Mouse (Mus musculus): ENCODE measurements around the gene Klhl15.
A peak's percentile ranks its signal among the peaks of the same experiment; 100 is the strongest.

The Klhl15 gene

DNA sequence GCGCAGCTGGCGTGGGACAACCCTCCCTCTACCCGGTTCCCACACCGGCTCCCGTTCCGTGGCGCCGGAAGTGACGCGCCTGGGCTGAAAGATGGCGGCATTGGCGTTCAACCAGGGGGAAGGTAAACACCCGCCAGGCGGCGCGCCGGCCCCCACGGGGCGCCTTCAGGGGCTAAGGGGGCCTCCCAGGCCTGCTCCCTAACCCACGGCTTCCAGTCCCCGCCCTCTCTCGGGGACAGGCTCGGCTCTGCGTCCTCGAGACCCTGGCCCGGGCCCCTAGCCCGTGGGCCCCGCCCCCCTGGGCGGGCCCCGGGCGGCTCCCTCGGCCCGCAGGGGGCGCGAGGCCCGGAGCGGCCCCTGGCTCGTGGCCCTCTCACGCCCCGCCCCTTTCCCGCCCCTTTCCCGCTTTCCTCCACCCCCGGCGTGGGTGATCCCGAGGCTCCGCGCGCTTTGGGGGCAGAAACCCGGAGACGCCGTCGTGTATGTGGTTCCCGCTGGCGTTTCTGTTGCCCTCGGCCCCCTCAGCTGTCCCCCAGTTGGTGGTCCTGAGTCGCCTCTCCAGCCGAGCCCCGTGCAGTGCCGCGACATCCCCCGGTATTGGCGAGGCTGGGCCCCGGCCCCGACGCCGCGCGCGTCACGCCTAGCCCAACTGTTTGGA is at the start of gene Klhl15:
Gene Klhl15, plus strand, starts transcription at position 68 of the 658 bp plus-strand sequence.
- DNase-seq (ENCODE audit: low read depth): peak; percentile 76

- no peak for DNase-seq (ENCODE audit: low read depth)
These were observed 49.2 kb upstream of the Klhl15 start for GRCm38 (mm10) chrX:94185156-94185555.

DNA sequence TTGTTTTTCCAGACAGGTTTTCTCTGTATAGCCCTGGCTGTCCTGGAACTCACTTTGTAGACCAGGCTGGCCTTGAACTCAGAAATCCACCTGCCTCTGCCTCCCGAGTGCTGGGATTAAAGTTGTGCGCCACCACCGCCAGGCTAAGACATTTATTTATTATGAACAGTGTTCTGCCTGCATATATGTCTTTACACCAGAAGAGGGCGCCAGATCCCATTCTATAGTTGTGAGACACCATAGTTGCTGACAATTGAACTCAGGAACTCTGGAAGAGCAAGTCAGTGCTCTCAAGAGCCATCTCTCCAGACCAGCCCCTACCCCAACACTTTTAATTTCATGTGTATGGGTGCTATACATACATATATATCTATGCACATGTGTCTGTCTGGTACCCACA is 40.5 kb upstream of the Klhl15 start:
- DNase-seq (ENCODE audit: low read depth): peak; percentile 30

DNA sequence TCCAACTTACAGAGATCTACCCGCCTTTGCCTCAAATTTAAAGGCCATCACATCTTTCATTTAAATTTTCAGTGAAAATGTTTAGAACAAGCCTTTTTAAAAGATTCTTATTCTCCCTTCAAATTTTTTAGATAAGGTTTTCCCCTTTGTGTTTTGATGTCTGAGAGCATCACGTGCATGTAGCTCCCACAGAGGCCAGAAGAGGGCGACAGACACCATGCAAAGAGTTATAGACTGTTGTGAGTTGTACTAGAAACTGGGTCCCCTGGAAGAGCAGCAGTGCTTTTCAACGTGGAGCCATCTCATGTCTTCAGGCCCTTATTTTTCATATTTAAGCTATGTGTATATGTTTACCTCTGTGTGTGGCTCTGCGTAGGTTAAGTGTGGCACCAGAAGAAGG is 36.6 kb upstream of the Klhl15 start:
- peak; percentile 35 for DNase-seq (ENCODE audit: low read depth)

- DNase-seq (ENCODE audit: low read depth): no peak
These were observed 22.2 kb upstream of the Klhl15 start for GRCm38 (mm10) chrX:94212264-94212596.

- peak; percentile 72 for DNase-seq (ENCODE audit: low read depth)
These were observed 21.6 kb upstream of the Klhl15 start, which contains the start of gene Eif2s3x for GRCm38 (mm10) chrX:94212597-94213321. Gene Eif2s3x, minus strand, starts transcription at chrX:94212862.

DNA sequence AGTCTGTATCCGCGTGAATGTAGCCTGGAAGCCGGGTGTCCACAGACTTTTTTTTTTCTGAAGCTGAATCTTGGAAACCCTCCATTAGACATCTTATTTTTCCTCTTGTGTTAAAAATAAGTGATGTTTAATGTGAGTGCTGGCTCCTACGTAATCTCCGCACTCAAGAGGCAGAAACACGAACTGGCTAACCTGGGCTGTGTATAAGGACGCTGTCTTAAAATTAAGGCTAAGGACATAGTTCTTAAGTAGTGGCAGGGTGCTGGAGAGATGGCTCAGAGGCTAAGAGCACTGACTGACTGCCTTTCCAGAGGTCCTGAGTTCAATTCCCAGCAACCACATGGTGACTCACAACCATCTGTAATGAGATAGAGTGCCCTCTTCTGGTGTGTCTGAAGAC is 21.0 kb upstream of the Klhl15 start:
- DNase-seq (ENCODE audit: low read depth): no peak

- no peak for DNase-seq (ENCODE audit: low read depth)
These were observed 967 bp upstream of the Klhl15 start for GRCm38 (mm10) chrX:94233432-94233831.

GRCm38 (mm10) chrX:94233936-94234531 is 365 bp upstream of the Klhl15 start:
- no peak for DNase-seq (ENCODE audit: low read depth)

DNA sequence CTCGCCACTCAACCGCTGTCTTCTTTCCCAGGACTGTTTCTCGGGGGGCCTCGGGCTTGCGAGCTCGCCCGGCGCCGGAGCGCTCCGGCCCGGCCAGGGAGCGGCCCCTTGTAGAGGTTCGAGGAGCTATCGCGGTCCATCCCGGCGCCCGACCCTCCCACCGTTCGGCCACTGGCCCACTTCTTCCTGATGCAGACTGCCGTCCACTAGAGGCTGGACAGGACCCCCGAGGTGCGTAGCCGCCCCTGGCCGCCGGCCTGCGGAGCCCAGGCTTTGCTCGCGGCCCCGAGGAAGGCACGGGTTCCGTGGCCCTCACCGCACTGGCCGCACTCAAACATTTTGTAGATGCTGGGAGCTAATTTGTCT is 774 bp downstream of the Klhl15 start:
- DNase-seq (ENCODE audit: low read depth): no peak

GRCm38 (mm10) chrX:94235601-94236000 is 1.2 kb downstream of the Klhl15 start:
- no peak for DNase-seq (ENCODE audit: low read depth)

DNA sequence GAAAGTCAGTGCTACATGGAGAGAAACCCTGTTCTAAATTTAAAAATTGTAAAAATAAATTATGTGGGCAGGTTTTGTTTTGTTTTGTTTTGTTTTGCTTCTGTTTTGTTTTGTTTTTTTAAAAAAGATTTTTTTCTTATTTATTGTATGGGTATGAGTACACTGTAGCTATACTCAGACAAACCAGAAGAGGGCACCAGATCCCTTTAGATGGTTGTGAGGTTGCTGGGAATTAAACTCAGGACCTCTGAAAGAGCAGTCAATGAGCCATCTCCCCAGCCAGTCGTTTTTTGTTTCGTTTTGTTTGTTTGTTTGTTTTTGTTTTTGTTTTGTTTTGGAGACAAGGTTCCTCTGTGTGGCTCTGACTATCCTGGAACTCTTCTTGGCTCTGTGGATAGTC is 54.5 kb downstream of the Klhl15 start:
- peak; percentile 41 for DNase-seq (ENCODE audit: low read depth)

DNA sequence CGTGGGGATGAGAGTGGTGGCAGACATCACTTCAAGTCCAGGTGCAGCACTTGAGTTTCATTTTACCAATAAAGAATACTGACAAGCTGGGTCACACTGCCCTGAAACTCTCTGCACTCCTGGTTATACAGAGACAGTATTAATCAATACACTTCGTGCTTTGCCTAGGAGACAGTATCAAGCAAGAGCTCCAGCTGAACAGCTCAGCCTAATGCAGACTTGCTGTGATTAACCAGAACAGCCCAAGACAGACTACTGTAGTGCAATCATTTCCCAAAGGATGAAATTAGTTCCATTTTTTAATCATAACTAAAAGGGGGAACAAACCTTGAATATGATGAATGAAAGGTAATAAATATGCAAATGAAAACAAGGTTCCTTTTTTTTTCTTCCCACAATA is 68.5 kb downstream of the Klhl15 start:
- no peak for DNase-seq (ENCODE audit: low read depth)

- DNase-seq (ENCODE audit: low read depth): no peak
These were observed 86.9 kb downstream of the Klhl15 start for GRCm38 (mm10) chrX:94321036-94321902.
